Mouse (Mus musculus): ENCODE measurements around the gene Tlk1.

Tlk1 gene

GRCm38 (mm10) chr2:70793276-70793675, 32.3 kb downstream of the Tlk1 start:
- no peak for DNase-seq (ENCODE audit: low spot score in 2 of 2)

GRCm38 (mm10) chr2:70790246-70790645, 35.3 kb downstream of the Tlk1 start:
- no peak for DNase-seq (ENCODE audit: low spot score in 2 of 2)

- DNase-seq (ENCODE audit: low spot score in 2 of 2), result peak in 1 of 2 experiments; percentile 0
Measured at GRCm38 (mm10) chr2:70789331-70789730, 36.2 kb downstream of the Tlk1 start.

GRCm38 (mm10) chr2:70784447-70784846, 41.1 kb downstream of the Tlk1 start:
- DNase-seq (ENCODE audit: low spot score in 2 of 2), result no peak

GRCm38 (mm10) chr2:70783504-70783903, 42.0 kb downstream of the Tlk1 start:
- DNase-seq (ENCODE audit: low spot score in 2 of 2), result no peak

GRCm38 (mm10) chr2:70779634-70780033, 45.9 kb downstream of the Tlk1 start:
- no peak for DNase-seq (ENCODE audit: low spot score in 2 of 2)

GRCm38 (mm10) chr2:70776744-70777143, 48.8 kb downstream of the Tlk1 start:
- DNase-seq (ENCODE audit: low spot score in 2 of 2), result no peak

GRCm38 (mm10) chr2:70764734-70765133, 60.8 kb downstream of the Tlk1 start:
- no peak for DNase-seq (ENCODE audit: low spot score in 2 of 2)

GRCm38 (mm10) chr2:70762741-70763140, 62.8 kb downstream of the Tlk1 start:
- no peak for DNase-seq (ENCODE audit: low spot score in 2 of 2)

- peak; percentile 31 to 38 for DNase-seq (ENCODE audit: low spot score in 2 of 2)
Measured at GRCm38 (mm10) chr2:70752149-70752548, 73.4 kb downstream of the Tlk1 start.

- DNase-seq (ENCODE audit: low spot score in 2 of 2), result no peak
Measured at GRCm38 (mm10) chr2:70751655-70752054, 73.9 kb downstream of the Tlk1 start.

GRCm38 (mm10) chr2:70742588-70742987, 82.9 kb downstream of the Tlk1 start:
- DNase-seq (ENCODE audit: low spot score in 2 of 2), result no peak

- no peak for DNase-seq (ENCODE audit: low spot score in 2 of 2)
Measured at GRCm38 (mm10) chr2:70741901-70742300, 83.6 kb downstream of the Tlk1 start.

- no peak for DNase-seq (ENCODE audit: low spot score in 2 of 2)
Measured at GRCm38 (mm10) chr2:70736008-70736407, 89.5 kb downstream of the Tlk1 start.

- DNase-seq (ENCODE audit: low spot score in 2 of 2), result no peak
Measured at GRCm38 (mm10) chr2:70735534-70735933, 90.0 kb downstream of the Tlk1 start.

GRCm38 (mm10) chr2:70727089-70727488, 98.4 kb downstream of the Tlk1 start:
- no peak for DNase-seq (ENCODE audit: low spot score in 2 of 2)

GRCm38 (mm10) chr2:70723610-70724243, 101.8 kb downstream of the Tlk1 start:
- no peak for DNase-seq (ENCODE audit: low spot score in 2 of 2)

GRCm38 (mm10) chr2:70710878-70711277, 114.7 kb downstream of the Tlk1 start:
- no peak for DNase-seq (ENCODE audit: low spot score in 2 of 2)

GRCm38 (mm10) chr2:70710236-70710635, 115.3 kb downstream of the Tlk1 start:
- no peak for DNase-seq (ENCODE audit: low spot score in 2 of 2)

GRCm38 (mm10) chr2:70708986-70709730, 116.4 kb downstream of the Tlk1 start:
- DNase-seq (ENCODE audit: low spot score in 2 of 2), result peak; percentile 18 to 49

- no peak for DNase-seq (ENCODE audit: low spot score in 2 of 2)
Measured at GRCm38 (mm10) chr2:70702403-70702802, 123.1 kb downstream of the Tlk1 start.

GRCm38 (mm10) chr2:70701571-70701970, 124.0 kb downstream of the Tlk1 start:
- no peak for DNase-seq (ENCODE audit: low spot score in 2 of 2)

- DNase-seq (ENCODE audit: low spot score in 2 of 2), result no peak
Measured at GRCm38 (mm10) chr2:70700851-70701250, 124.7 kb downstream of the Tlk1 start.

Measured in right cerebral cortex, adult 2 months (tissue).